Mouse (Mus musculus): ENCODE results near the gene Rtp1.

- TF ChIP-seq POLR2A (IDR thresholded peaks at IDR 0.05; ENCODE audit: control insufficient read depth, extremely low read depth, insufficient read depth, low read length, poor library complexity) (no peak), CTCF (IDR thresholded peaks at IDR 0.05; ENCODE audit: borderline replicate concordance, control insufficient read depth, extremely low read depth, insufficient read depth, low read length, poor library complexity) (no peak)
These were observed 42.6 kb downstream of the Rtp1 start for GRCm38 (mm10) chr16:23471551-23471950.

Data from thymus, adult 2 months (tissue).